Mouse (Mus musculus) testis, adult 2 months (tissue): ENCODE data around the gene Gm37240.

Experiments
- CTCF ChIP-seq: fragments of 200-500 bp; IDR thresholded peaks from 2 replicates; pipeline ENCODE4 v1.5.1; 2012; ENCODE audit warnings: low read depth, mild to moderate bottlenecking, inconsistent platforms, low read length, moderate library complexity; ENCODE audit not compliant: control insufficient read depth, insufficient read depth, insufficient replicate concordance
- POLR2A ChIP-seq: fragments of 200-500 bp; IDR thresholded peaks from 2 replicates; pipeline ENCODE4 v1.6.1; 2012; ENCODE audit warnings: low read depth, mild to moderate bottlenecking, inconsistent platforms, low read length, moderate library complexity; ENCODE audit not compliant: control insufficient read depth

- TF ChIP-seq CTCF (no peak), POLR2A (no peak)
Measured at GRCm38 (mm10) chr3:84595677-84596234, 1291.6 kb downstream of the Gm37240 start.
